Mouse (Mus musculus) ES-Bruce4 (cell line): Measurements from ENCODE around the gene Fmnl2.

Experiments
- CTCF ChIP-seq: IDR thresholded peaks from one replicate; pipeline ENCODE4 v1.8.1; 2011; ENCODE audit warnings: low read depth, low read length
- EP300 ChIP-seq: IDR thresholded peaks from 2 replicates; pipeline ENCODE4 v1.6.1; 2011; ENCODE audit warnings: low read depth, low read length; ENCODE audit not compliant: insufficient read depth
- POLR2A ChIP-seq: IDR thresholded peaks from one replicate; pipeline ENCODE4 v1.8.1; 2011; ENCODE audit warnings: low read length; ENCODE audit not compliant: insufficient read depth

DNA sequence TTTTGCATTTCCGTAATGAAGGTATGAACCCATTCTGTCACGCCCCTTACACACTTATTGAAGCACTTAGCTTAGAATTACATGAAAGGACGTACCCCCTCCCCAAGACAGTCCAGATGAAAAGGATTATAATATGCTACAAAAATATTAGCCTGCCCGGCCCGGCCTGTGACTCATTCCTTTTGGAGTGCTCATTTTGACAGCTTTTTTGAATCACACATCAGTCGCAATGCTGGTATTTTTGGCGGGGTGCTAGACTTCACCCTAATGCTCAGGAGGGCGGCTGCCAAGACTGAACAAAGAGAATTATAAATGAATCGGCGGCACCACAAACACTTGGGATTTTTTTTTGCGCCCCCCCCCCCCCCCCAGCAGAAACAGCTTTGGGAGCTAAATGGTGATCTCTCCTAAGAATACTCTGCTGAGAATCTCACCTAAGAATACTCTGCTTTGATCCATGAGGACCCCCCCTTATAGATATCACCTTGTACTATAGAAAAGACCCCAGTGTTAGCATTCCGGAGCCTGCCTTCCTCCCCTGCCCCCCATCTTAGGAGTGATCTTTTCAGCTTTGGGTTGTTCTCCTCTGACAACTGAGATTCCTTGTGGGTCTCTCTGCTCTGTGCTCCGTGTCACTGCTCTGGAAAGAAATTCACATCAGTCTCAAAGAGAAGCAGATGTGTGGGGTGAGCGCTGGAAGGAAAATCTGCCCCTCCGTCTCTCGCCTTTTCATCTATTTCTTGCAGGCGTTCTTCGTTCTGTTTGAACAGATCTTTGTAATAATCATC lies 15.8 kb downstream of the Fmnl2 start:
- TF ChIP-seq POLR2A (no peak), CTCF (no peak), EP300 (no peak)
